Mouse (Mus musculus) midbrain, embryonic 13.5 days (tissue): ENCODE results near the gene Skiv2l. TPM values are rescaled to one million over a fixed set of nuclear protein-coding genes. Genes with fewer than 3 reads are reported as not detected.
"Not testable (repeated sequence)": the region's sequence is repeated elsewhere in the genome, so short reads cannot be mapped to it uniquely, and the experiment has no call there.

Experiments
- ATAC-seq: fragments of 200-750 bp; cut with Nextera tagmentation; 2 replicates; pipeline ENCODE4 v1.8.0; 2017; ENCODE audit warnings: mild to moderate bottlenecking, moderate TSS enrichment, moderate library complexity
- H3K27ac ChIP-seq: fragments of 300-500 bp; sonication (generic); 2 replicates; pipeline ENCODE4 v1.5.1; 2015; ENCODE audit warnings: inconsistent platforms, mild to moderate bottlenecking, moderate library complexity
- H3K27me3 ChIP-seq: fragments of 300-500 bp; sonication (generic); 2 replicates; pipeline ENCODE4 v1.6.1; 2015; ENCODE audit warnings: mild to moderate bottlenecking, inconsistent platforms
- H3K36me3 ChIP-seq: fragments of 300-500 bp; sonication (generic); 2 replicates; pipeline ENCODE4 v1.6.1; 2015; ENCODE audit warnings: mild to moderate bottlenecking, inconsistent platforms
- H3K4me1 ChIP-seq: fragments of 300-500 bp; sonication (generic); replicated peaks from 2 replicates; pipeline ENCODE4 v1.6.1; 2015; ENCODE audit warnings: inconsistent platforms
- H3K4me2 ChIP-seq: fragments of 300-500 bp; sonication (generic); replicated peaks from 2 replicates; pipeline ENCODE4 v1.6.1; 2015; ENCODE audit warnings: moderate library complexity, mild to moderate bottlenecking, inconsistent platforms
- H3K4me3 ChIP-seq: fragments of 300-500 bp; sonication (generic); replicated peaks from 2 replicates; pipeline ENCODE4 v1.5.1; 2015; ENCODE audit warnings: mild to moderate bottlenecking, inconsistent platforms
- H3K9ac ChIP-seq: fragments of 300-500 bp; sonication (generic); replicated peaks from 2 replicates; pipeline ENCODE4 v1.6.1; 2015; ENCODE audit warnings: mild to moderate bottlenecking, inconsistent platforms
- H3K9me3 ChIP-seq: fragments of 300-500 bp; sonication (generic); 2 replicates; pipeline ENCODE4 v1.6.1; 2016; ENCODE audit warnings: mild to moderate bottlenecking, inconsistent platforms
- WGBS: fragments of 180-500 bp; shearing (Covaris S2); methylation state at CpG from one replicate; pipeline ENCODE4 v1.1.7; 2015; 5-methylcytosine and 5-hydroxymethylcytosine counted together
- polyA plus RNA-seq: library from polyadenylated mRNA; unstranded; fragments of >200 nt; fragmentation: Nextera tagmentation; extraction: Ambion mirVana; gene quantifications from 2 replicates; pipeline ENCODE4 v1.2.1, GENCODE M21; 2015

The Skiv2l gene
- polyA plus RNA-seq, 1 experiment from 2014 or later = 61.3 TPM

- H3K36me3 ChIP-seq = peaks cover 56% of the 10 kb centered on the region
- peak overlapping the region; percentile 81 for H3K9ac ChIP-seq
- no peaks in the 10 kb centered on the region for H3K9me3 ChIP-seq
- peaks cover 32% of the 10 kb centered on the region for H3K4me1 ChIP-seq
- peak overlapping the region; percentile 84; the same call in 1 of the 2 replicates for H3K27ac ChIP-seq
- H3K4me3 ChIP-seq = peak overlapping the region; percentile 70
- 38% methylated on average over 43 of the region's 43 CpGs for WGBS
- H3K27me3 ChIP-seq = no peaks in the 10 kb centered on the region
- H3K4me2 ChIP-seq = peak overlapping the region; percentile 99
- ATAC-seq = peak; percentile 11
Observed at GRCm38 (mm10) chr17:34837464-34838324, 12.3 kb downstream of the Skiv2l start.

DNA sequence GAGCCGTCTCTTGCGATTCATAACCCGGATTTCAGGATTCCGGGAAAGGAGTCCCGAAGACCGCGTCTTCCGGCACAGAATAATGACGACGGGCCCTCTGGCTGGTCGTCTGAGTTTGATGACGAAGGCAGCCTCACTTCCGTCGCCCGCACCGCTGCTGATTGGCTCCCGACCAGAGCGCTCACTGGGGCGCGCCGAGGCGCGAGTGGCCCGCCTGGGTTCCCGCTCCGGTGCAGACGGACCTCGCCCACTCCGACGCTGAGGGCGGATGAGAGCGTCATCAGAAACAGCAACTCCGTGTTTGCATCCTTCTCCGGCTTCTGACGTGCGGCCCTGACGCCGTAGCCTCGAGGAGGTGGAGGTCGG lies 13.2 kb downstream of the Skiv2l start, which contains the start of the genes Stk19 and Dxo:
TSS of gene Stk19 (minus strand) at position 90 of the 366 bp plus-strand sequence.
TSS of gene Dxo (plus strand) at position 164 of the 366 bp plus-strand sequence.
- no peaks in the 10 kb centered on the region for H3K27me3 ChIP-seq
- peak within 1 kb of the TSS; percentile 81 for H3K9ac ChIP-seq
- under 1% methylated on average over 40 of the region's 40 CpGs for WGBS
- peaks cover 56% of the 10 kb centered on the region for H3K36me3 ChIP-seq
- H3K4me1 ChIP-seq = peaks cover 32% of the 10 kb centered on the region
- no peaks in the 10 kb centered on the region for H3K9me3 ChIP-seq
- peak within 1 kb of the TSS; percentile 84 for H3K27ac ChIP-seq
- H3K4me3 ChIP-seq = peak within 1 kb of the TSS; percentile 70
- peak within 1 kb of the TSS; percentile 99 for H3K4me2 ChIP-seq
- peak; percentile 95 for ATAC-seq

GRCm38 (mm10) chr17:34836155-34836855 lies 13.7 kb downstream of the Skiv2l start:
- H3K27ac ChIP-seq = peak overlapping the region; percentile 84
- peak overlapping the region; percentile 81 for H3K9ac ChIP-seq
- no peaks in the 10 kb centered on the region for H3K9me3 ChIP-seq
- 4% methylated on average over 48 of the region's 48 CpGs for WGBS
- ATAC-seq = peak; percentile 84
- peaks cover 32% of the 10 kb centered on the region for H3K4me1 ChIP-seq
- H3K4me3 ChIP-seq = peak overlapping the region; percentile 70
- H3K27me3 ChIP-seq = no peaks in the 10 kb centered on the region
- peaks cover 54% of the 10 kb centered on the region for H3K36me3 ChIP-seq
- peak overlapping the region; percentile 99 for H3K4me2 ChIP-seq

DNA sequence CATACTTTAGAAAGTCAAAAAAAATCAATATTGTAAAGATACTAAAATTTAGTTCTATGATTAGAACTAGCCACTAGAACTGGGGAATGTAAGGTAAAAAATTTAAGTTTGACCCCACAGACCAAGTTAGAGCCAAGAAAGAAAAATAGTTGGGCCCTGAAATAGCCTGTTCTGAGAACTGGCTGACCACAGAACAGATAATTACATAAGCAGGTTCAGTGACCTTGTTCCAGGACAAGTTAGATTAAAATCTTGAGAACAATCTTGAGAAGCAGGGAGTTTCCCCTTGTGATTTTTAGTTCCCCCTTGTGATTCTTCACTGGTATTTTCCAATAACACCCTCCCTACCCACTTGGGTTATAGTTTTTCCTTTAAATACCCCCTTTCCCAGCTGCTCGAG lies 19.2 kb downstream of the Skiv2l start:
- not testable (repeated sequence) for H3K4me1 ChIP-seq, ATAC-seq, H3K27me3 ChIP-seq, H3K9ac ChIP-seq, H3K4me3 ChIP-seq, H3K27ac ChIP-seq, H3K9me3 ChIP-seq, H3K4me2 ChIP-seq
- 95% methylated on average over 1 of the region's 1 CpGs for WGBS
- peaks cover 79% of the 10 kb centered on the region for H3K36me3 ChIP-seq

DNA sequence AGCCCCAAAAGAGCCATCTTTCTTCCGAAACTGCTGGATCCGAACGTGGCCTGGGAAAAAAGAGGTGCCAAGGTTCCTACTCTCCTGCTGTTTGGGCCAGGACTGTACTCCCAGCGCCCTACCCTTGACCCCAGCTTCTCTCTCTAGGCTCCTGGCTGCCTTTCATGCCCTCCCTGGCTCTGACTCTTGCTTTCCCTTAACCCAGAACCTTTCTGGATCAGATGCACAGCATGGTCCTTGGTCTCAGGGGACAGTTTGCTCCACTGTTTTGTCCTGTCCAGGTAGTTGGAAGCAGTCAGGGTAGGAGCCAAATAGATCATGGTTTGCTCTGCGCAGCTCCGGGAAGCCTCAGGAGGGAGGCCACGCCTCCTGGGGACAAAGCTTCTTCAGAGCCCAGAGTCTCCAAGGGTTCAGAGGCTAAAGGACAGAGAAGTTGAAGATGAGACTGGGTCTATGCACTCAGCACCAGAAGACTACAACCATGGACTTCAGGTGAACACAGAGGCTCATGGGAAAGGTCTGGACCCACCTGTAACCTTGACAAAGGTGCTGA lies 35.1 kb downstream of the Skiv2l start:
- Histone ChIP-seq H3K9me3 (no peaks in the 10 kb centered on the region), H3K36me3 (no peaks in the 10 kb centered on the region), H3K4me2 (no peak overlapping the region), H3K27ac (no peak overlapping the region), H3K4me1 (no peaks in the 10 kb centered on the region), H3K9ac (no peak overlapping the region), H3K27me3 (no peaks in the 10 kb centered on the region), H3K4me3 (no peak overlapping the region)
- ATAC-seq = no peak
- WGBS = 82% methylated on average over 7 of the region's 7 CpGs

DNA sequence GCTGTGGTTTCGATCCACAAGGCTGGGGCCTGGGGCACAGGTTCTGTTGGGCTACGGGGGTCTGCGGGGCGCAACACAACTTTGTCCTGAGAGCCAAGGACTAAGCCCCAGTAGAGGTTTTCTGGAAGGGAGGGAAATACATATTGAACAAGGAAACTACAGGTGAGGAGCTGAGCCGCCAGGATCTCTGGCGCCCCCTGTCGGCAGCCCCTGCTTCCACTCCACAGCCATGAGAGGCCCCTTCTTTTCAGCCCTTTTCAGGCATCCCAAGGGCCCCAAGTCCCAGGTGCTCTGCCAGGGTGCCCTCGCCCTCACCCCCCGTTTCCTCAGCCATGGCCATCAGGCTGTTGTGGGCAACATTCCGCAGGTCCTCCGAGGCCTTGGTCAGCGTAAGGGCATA lies 36.3 kb downstream of the Skiv2l start:
- ATAC-seq, H3K36me3 ChIP-seq, H3K4me3 ChIP-seq, H3K4me2 ChIP-seq, H3K27ac ChIP-seq, H3K4me1 ChIP-seq, H3K27me3 ChIP-seq, H3K9ac ChIP-seq, H3K9me3 ChIP-seq: not testable (repeated sequence)
- 58% methylated on average over 12 of the region's 12 CpGs for WGBS

DNA sequence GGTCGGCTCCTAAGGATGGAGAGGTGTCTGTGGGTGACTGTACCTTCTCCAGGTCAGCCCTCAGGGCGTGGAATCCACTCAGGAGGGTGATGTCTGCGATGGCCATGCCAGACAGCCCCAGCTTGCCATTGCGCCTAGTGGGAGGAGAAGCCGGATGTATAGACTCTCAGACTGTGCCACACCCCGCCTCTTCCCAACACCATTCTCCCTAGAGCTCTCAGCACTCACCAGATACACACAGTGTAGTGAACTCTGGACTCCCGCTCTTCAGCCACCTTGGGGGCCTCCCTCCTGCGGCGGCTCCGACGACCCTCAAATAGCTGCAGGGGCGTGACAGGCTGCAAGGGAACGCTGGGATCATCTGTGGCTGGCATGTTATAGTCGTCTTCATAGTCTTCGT lies 38.7 kb downstream of the Skiv2l start:
- Histone ChIP-seq H3K27me3 (no peaks in the 10 kb centered on the region), H3K4me3 (no peak overlapping the region), H3K9me3 (no peaks in the 10 kb centered on the region), H3K4me2 (no peak overlapping the region), H3K36me3 (no peaks in the 10 kb centered on the region), H3K9ac (no peak overlapping the region), H3K4me1 (no peaks in the 10 kb centered on the region), H3K27ac (no peak overlapping the region)
- WGBS = 77% methylated on average over 15 of the region's 15 CpGs
- ATAC-seq = no peak

DNA sequence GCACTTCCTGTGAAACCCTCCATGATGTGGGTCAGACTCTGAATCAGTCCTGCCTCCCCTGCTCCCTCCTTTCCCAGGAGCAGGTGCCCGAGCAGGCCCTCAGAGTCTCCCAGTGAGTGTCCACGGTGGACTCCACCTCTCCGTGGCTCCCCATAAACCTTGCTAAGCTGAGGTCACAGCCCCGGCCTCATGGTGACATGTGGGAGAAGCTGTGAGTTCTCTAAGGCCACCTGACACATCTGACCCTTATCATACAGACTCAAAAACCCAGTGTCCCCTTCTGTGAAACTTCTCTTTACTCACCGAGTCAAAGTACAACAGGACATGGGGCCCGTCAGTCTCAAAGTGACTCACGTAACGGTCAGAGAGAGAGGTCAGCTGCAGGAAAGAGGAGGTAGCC lies 39.2 kb downstream of the Skiv2l start:
- not testable (repeated sequence) for H3K4me3 ChIP-seq, H3K27me3 ChIP-seq, H3K9me3 ChIP-seq, ATAC-seq, H3K27ac ChIP-seq, H3K9ac ChIP-seq, H3K36me3 ChIP-seq, H3K4me1 ChIP-seq, H3K4me2 ChIP-seq
- WGBS = 84% methylated on average over 8 of the region's 8 CpGs

DNA sequence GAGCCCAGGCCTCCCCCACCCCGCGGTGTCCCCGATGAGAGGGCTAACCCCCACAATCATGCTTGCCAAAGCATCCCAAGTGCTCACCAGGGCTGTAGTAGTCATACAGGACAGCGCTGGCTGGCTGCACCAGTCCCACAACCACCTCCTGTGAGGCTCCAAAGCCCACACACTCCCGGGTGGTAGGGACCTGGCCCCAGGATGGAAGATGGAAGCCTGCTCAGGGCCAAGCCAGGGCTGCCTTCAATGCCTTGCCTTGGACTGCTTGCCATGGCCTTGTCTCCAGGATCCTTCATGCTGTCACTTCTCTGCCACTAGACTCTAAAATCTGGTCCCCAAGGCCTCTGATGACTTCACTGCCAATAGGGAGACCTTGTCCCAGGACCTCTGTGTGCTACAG lies 39.6 kb downstream of the Skiv2l start:
- H3K4me1 ChIP-seq, ATAC-seq, H3K27me3 ChIP-seq, H3K9ac ChIP-seq, H3K9me3 ChIP-seq, H3K27ac ChIP-seq, H3K4me3 ChIP-seq, H3K36me3 ChIP-seq, H3K4me2 ChIP-seq: not testable (repeated sequence)
- 92% methylated on average over 5 of the region's 5 CpGs for WGBS

GRCm38 (mm10) chr17:34808599-34809205 lies 41.3 kb downstream of the Skiv2l start:
- no peaks in the 10 kb centered on the region for H3K9me3 ChIP-seq
- no peaks in the 10 kb centered on the region for H3K4me1 ChIP-seq
- no peaks in the 10 kb centered on the region for H3K36me3 ChIP-seq
- no peaks in the 10 kb centered on the region for H3K27me3 ChIP-seq
- ATAC-seq = no peak
- H3K4me2 ChIP-seq = no peak overlapping the region
- H3K27ac ChIP-seq = no peak overlapping the region
- no peak overlapping the region for H3K4me3 ChIP-seq
- 85% methylated on average over 6 of the region's 6 CpGs for WGBS
- H3K9ac ChIP-seq = no peak overlapping the region

DNA sequence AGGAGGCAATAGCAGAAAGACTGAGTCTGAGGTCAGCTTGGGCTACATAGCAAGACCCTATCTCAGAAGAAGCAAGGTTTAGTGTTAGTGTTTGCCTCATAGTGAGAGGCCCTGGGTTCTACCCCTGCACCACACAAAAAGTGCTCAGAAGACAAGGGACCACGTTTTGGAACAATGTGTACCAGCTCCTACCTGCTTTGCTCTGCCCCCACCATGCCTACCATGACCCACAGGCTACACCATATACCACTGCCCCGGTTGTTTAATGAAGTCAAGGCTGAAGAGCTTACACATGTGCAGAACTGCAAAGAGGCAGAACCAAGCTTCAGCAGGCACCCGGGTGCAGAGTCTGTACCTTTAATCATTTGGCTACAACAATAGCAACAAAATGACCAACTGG lies 42.8 kb downstream of the Skiv2l start:
- Histone ChIP-seq H3K36me3 (no peaks in the 10 kb centered on the region), H3K9ac (no peak overlapping the region), H3K27ac (no peak overlapping the region), H3K9me3 (no peaks in the 10 kb centered on the region), H3K4me1 (no peaks in the 10 kb centered on the region), H3K4me2 (no peak overlapping the region), H3K27me3 (no peaks in the 10 kb centered on the region), H3K4me3 (no peak overlapping the region)
- no peak for ATAC-seq
- WGBS = 71% methylated on average over 3 of the region's 3 CpGs
